Mouse (Mus musculus): ENCODE results near the gene Ube2u.

Gene Ube2u

DNA sequence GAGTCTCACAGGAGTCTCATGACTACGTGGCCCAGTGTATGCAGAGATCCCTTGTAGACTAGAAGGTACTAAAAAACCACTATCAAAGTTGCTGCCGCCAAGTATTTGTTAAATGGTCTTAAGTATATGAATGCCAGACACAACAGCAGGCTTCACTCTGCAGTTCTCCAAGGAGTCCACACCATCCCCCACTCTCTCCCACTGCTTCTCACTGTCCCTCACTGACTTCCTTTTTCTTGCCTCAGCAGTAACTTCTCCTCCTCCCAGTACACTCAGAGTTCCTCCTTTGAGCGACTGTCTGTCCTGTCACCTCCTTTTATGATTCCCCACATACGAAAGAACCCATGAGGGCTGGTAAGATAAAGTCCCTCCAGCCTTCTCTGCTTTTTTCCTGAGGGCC is 69.3 kb downstream of the Ube2u start:
- no peak for DNase-seq (ENCODE audit: low spot score in 2 of 2)

DNA sequence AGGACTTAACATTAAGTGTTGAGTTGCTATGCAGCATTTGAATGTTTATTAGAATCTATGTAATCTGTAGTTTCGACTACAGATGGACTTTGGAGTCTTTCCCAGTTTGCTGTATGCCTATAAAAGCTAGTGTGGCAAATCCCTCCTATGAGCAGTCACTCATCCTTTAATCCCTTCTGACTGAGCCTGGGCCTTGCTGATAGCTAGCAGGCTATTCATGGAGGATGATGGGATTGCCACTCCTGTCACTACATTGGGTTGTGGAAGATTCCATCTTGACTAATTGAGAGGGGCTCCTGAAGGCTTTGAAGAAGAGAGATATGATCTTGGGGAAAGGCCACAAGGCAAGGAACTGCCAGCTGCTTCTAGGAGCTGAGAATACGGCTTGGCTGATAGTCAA is 74.6 kb downstream of the Ube2u start:
- no peak for DNase-seq (ENCODE audit: low spot score in 2 of 2)

DNA sequence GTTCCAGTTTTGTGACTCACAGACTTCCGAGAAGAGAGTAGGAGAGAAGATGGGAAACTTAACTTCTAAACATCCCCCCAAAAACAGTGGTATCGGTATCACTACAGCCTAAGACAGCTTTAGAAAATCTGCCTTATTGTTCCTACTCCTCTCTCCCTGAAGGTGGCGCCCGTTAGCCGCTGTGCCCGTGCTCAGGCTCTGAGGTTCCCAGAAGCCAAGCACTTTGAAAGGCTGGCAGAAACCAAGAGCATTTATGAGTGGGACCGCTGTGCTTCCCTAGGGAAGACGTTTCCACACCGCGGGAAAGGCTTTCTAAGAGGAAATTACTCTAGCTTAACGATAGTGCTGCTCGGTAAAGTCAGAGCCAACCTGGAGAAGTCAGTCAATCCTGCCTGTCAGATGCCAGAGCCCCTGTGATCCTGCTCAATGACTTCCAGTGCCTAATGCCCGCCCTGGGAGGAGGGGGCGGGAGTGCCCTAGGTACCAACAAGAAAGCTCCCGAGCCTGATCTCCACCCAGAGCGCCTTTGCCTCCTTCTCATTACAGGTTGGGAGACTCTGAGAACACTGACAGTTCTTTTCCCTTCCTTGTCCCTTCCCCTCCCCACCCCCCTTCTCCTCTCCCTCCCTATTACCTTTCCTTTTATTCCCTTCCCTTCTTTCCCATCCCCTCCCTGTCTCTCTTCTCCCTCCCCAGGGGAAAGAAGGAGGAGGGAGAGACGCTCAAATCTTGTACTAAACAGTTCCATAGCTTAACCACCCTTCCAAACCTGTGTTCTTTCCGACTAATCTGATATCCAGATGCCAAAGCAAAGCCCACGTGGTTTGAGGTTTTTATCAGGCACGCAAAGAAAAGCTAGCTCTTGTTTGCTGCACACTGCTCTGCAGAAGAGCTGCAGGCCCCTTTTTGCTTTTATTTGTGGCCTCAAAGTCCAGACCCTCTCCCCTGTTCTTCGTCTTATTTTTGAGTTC is 109.9 kb downstream of the Ube2u start:
- peak; percentile 6 to 82 for DNase-seq (ENCODE audit: low spot score in 2 of 2)

DNA sequence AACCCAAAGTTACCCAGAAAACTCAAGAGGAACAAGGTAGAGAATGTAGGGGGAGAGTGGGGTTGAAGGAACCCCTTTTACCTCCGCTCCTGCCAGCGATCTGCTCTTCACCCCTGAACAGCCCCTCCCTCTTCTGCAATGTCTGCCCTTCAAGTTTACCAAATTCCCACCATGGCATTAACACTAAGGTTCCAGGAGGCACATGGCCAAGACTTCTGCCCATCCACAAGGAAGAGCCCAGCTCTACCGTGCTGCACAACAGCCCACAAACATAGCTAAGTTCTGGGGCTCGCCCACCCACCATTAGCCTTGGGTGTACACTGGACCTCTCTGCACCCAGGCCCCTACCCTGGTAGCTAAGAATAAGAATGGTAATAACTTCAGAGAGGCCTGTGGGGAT is 117.1 kb downstream of the Ube2u start:
- DNase-seq (ENCODE audit: low spot score in 2 of 2) = no peak

DNA sequence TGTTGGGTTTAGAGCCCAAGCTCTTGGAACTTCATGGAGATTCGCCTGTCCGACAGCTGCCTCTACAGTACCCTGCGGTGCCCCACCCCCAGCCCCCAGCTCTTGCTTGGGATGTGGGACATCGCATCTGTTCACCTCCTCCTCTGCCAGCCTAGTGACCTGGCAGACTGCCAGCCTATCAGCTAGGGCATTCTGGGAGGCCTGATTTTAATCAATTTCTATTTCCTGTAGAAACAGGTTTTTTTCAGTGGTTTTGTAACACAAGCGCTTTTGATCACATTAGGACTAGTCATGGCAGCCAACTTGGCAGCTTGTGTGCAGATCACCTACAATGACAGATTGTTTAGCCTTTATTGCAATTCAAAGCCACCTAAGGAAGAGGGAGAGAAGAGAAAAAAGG is 118.0 kb downstream of the Ube2u start:
- peak in 1 of 2 experiments; percentile 5 for DNase-seq (ENCODE audit: low spot score in 2 of 2)

DNA sequence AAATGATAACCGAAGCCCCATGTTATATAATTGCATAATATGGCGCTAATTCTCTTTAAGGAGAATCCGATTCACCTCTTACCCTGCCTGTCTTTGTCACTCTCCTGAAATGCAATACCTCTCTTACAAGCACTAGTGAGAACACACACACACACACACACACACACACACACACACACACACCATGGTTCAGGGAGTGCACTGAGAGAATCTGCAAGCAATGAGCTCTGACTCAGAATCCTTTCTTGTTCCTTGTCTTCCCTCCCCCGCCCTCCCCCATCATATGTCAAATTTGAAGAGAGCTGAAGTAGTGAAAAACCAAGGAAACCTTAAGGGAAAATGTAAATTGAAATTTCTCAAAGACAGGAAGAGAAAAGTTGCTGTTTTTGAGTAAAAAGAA is 118.4 kb downstream of the Ube2u start:
- peak in 1 of 2 experiments; percentile 31 for DNase-seq (ENCODE audit: low spot score in 2 of 2)

Data from left cerebral cortex, adult 9 months (tissue).